Mouse (Mus musculus) fibroblast of lung, adult 2 months (primary cell): Measurements from ENCODE around the gene Larp1b.

Experiments used
- DNase-seq: peaks from one replicate; pipeline ENCODE4 v3.0.0-alpha.2; 2011; ENCODE audit warnings: low read depth

Gene Larp1b

DNA sequence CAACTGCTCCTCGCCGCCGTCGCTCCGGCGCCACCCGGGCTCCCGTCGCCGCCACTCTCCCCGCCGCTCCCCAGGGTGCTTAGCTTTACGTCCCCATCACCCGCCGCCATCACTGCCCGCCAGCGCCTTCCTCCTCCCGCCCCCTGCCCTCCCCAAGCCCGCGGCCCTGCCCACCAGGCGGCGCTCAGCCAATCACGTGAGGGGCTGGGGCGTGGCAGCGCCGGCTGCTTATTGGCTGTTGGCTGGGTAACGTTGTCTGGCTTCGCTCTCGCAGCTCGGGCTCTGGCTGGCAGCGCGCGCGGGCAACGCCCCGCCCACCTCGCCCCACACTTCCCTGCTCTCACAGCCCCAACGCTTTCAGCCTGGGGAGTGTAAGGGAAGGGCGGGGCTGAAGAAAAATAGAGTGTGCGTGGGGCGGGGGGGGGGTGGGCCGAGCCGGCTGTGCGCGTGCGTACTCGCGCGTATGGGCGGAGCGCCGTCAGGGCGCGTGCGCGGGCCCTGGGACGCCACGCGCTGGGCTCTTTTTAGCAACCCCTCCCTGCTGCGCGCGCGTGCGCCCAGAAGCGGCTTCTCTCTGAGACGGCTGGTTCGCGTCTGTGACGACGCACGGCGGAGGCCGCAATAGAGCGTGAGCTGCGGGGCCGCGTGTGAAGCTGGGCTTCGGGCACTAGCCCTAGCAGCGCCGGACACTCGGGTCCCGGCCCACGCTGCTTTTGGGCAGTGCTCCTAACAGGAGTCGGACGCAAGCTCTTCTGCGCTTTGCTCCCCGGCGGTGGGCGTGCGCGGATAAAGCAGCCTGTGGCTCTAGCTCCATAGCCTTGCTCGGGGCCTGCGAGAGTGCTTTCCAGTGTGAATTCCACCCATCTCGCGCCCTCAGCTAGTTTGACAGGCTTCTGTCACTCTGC, 133.5 kb downstream of the Larp1b start, which contains the start of gene Pgrmc2:
Gene Pgrmc2 (minus strand): TSS at position 162 of the 905 bp plus-strand sequence.
- DNase-seq = peak; percentile 98

DNA sequence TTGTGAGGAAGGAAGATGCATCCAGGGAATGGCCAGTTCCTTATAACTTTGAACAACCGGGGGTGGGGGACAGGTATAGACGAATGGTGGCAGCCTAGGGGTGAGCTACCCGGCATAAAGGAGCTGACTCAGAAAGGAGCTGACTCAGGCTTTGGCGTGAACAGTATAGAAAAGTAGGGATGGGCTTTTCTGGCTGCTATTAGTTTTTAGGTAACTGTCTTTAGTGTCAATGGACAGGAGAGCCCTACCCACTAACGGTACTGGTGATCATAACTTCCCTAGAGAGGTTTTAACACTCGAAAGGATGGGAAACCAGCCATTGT, 134.1 kb downstream of the Larp1b start:
- no peak for DNase-seq

DNA sequence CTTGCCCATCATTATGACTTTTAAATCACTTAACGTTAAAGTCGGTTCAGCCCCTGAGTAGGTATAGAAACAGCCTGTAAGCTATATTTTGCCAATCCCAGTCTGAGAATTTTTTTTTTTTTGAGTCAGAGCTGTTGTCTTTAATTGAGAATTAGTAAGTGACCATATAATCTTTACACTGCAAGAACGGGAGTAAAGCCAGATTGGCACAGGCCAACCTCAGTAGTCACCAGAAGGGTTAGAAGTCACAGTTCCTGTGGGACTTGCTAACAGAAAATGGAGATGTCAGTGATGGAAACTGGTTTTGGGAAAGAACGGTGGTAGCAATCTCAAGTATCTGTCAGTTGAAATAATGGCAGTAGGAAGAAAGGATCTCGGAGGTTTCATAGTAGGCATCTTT, 134.8 kb downstream of the Larp1b start:
- no peak for DNase-seq

DNA sequence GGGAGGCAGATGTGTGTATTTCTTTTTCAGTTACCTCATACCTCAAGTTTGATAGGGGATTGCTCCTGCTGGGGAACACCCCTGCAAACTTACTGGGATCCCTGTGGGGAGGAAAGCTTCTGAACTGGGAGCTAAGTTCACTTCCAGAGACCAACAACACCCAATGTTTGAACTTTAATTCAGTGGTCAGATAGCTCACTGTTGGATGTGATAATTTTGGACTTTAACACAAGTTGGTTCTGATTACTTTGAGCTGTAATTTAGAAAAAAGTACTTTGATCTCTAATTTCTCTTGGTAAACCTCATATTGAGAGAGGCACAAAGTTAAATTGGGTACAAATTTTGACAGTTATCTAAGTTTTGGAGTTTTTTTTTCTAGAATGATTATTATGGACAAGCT, 137.4 kb downstream of the Larp1b start:
- no peak for DNase-seq
